Mouse (Mus musculus) lung, postnatal 10 days (tissue): ENCODE results near the gene Relch.

Source experiments
- DNase-seq: peaks from one replicate; pipeline ENCODE4 v3.0.0; 2021

Gene Relch

DNA sequence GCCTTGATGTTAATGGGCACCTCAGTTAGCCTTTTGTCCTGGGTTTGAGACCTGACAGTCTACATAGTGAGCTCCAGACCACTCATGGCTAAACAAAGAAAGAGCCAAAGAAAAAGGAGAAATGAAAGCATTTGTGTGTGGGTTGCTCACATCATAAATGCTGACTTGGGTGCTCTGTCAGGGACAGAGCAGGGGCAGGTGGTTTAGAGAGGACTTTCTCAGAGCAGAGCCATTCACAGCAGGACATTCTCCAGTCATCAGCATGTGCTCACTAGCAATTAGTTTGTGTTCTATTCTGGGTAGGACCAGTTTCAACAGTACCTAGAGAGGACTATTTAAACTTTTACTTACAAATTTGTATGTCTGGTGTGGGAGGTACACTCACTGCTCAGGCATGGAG is 137.6 kb downstream of the Relch start:
- no peak for DNase-seq

DNA sequence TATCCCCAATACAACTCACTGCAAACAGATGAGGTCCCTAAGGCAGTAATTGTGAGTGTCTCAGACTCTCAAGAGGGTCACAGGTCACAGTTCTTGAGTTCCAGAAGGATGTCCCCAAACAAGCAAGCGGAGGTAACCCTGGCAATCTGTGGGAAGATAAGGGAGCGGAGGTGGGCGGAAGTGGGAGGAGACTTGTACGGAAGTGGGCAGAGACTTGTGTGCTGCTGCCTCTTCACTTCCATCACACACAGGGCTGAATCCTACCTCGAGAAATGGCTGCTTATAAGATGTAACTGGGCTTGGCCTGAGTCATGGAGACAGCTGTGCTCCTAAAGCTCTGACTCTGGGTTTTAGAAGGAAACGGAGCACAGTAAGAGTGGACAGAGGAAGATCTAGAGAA is 139.3 kb downstream of the Relch start:
- DNase-seq = no peak

DNA sequence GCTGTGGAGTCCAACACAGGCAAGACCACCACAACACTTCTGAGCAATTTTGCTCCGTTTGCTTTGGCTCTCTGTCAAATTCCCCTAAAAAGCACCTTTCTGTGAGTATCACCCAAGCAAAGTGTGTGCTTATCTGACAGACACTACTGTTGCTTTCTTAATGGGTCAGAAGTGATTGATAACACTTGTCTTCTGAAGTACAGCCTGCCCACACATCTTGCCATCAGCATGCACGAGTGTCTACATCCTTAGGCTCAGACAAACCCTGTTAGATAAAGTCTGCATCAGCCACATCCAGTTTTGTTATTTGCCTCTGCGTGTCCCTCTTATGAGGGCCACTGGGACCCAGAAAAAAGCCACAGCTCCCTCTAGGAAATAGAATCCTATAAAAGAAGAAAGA is 140.6 kb downstream of the Relch start:
- no peak for DNase-seq
